Mouse (Mus musculus) liver, embryonic 13.5 days (tissue): ENCODE results near the gene Ache. TPM values are rescaled to one million over a fixed set of nuclear protein-coding genes. Genes with fewer than 3 reads are reported as not detected.

Source experiments
- ATAC-seq: fragments of 200-750 bp; cut with Nextera tagmentation; 2 replicates; pipeline ENCODE4 v1.8.0; 2017; ENCODE audit warnings: low read depth, mild to moderate bottlenecking, moderate number of reproducible peaks, moderate library complexity
- DNase-seq: peaks from one replicate; pipeline ENCODE4 v3.0.0; 2022
- H3K27ac ChIP-seq: fragments of 300-500 bp; sonication (generic); 2 replicates; pipeline ENCODE4 v1.5.1; 2015; ENCODE audit warnings: moderate library complexity, mild to moderate bottlenecking, inconsistent platforms
- H3K27me3 ChIP-seq: fragments of 300-500 bp; sonication (generic); 2 replicates; pipeline ENCODE4 v1.6.1; 2015; ENCODE audit warnings: mild to moderate bottlenecking, inconsistent platforms
- H3K36me3 ChIP-seq: fragments of 300-500 bp; sonication (generic); 2 replicates; pipeline ENCODE4 v1.6.1; 2015; ENCODE audit warnings: mild to moderate bottlenecking, inconsistent platforms
- H3K4me1 ChIP-seq: fragments of 300-500 bp; sonication (generic); replicated peaks from 2 replicates; pipeline ENCODE4 v1.6.1; 2015; ENCODE audit warnings: inconsistent platforms
- H3K4me2 ChIP-seq: fragments of 300-500 bp; sonication (generic); 2 replicates; pipeline ENCODE4 v1.6.1; 2015; ENCODE audit warnings: inconsistent platforms, mild to moderate bottlenecking, moderate library complexity
- H3K4me3 ChIP-seq: fragments of 300-500 bp; sonication (generic); replicated peaks from 2 replicates; pipeline ENCODE4 v1.5.1; 2015; ENCODE audit warnings: mild to moderate bottlenecking, inconsistent platforms
- H3K9ac ChIP-seq: fragments of 300-500 bp; sonication (generic); 2 replicates; pipeline ENCODE4 v1.6.1; 2015; ENCODE audit warnings: mild to moderate bottlenecking, inconsistent platforms
- H3K9me3 ChIP-seq: fragments of 300-500 bp; sonication (generic); replicated peaks from 2 replicates; pipeline ENCODE4 v1.6.1; 2016; ENCODE audit warnings: inconsistent platforms
- WGBS: fragments of 180-500 bp; shearing (Covaris S2); methylation state at CpG from one replicate; pipeline ENCODE4 v1.1.7; 2015; ENCODE audit not compliant: insufficient replicate concordance; 5-methylcytosine and 5-hydroxymethylcytosine counted together
- polyA plus RNA-seq: library from polyadenylated mRNA; unstranded; fragments of >200 nt; fragmentation: Nextera tagmentation; extraction: Ambion mirVana; gene quantifications from 2 replicates; pipeline ENCODE4 v1.2.1, GENCODE M21; 2015

Ache gene
- polyA plus RNA-seq, 1 experiment from 2014 or later, result 16.6 TPM

DNA sequence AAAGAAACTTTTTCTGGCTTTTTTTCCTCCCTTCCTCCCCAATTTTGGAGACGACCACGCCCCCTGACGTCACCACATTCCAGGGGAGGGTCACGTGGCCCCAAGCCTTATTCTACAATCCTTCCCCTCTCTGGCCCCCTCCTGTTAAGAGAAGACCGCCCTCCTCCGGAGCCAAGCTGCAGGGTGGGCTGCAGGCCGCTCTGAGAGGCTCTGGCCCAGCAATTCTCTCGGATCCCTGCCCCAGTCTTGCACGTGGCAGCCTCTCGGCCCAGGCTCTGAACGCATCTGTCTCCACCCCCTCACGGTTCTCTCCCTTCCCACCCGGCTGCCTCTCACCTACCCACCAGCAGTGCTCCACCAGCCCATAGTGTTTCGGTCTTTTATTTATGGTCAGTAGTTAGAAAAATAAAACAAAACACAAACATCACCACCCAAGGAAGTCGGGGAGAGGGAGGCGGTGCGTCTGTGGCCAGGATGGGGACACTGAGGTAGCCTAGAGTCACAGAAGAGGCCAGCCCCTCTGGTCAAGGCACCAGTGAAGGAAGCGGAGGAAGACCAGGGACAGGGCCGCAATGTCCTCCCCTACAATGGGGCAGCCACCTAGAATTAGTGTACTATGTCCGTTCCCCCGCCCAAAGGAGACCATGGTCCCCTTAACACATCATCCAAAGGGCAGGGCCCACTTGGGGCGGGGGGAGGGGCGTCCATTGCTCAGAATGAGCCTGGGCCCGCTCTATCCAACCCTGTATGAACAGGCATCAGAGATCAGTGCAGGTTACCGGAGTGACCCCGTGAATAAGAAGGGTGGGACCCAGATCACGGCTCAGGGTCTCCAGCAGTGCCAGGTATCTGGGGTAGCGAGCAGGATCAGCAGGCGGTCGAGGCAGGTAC is 27.1 kb downstream of the Ache start, which contains the start of gene Trip6:
Gene Trip6, minus strand, starts transcription at position 212 of the 891 bp plus-strand sequence.
- WGBS, result 33% methylated on average over 30 of the region's 30 CpGs
- Histone ChIP-seq H3K36me3 (peaks cover 20% of the 10 kb centered on the region), H3K4me2 (peak within 1 kb of the TSS; percentile 82), H3K27me3 (no peaks in the 10 kb centered on the region), H3K27ac (peak within 1 kb of the TSS; percentile 62), H3K9ac (peak within 1 kb of the TSS; percentile 76), H3K4me3 (peak within 1 kb of the TSS; percentile 63), H3K4me1 (peaks cover 63% of the 10 kb centered on the region), H3K9me3 (no peaks in the 10 kb centered on the region)
- peak; percentile 66 for DNase-seq
- peak; percentile 66 for ATAC-seq

DNA sequence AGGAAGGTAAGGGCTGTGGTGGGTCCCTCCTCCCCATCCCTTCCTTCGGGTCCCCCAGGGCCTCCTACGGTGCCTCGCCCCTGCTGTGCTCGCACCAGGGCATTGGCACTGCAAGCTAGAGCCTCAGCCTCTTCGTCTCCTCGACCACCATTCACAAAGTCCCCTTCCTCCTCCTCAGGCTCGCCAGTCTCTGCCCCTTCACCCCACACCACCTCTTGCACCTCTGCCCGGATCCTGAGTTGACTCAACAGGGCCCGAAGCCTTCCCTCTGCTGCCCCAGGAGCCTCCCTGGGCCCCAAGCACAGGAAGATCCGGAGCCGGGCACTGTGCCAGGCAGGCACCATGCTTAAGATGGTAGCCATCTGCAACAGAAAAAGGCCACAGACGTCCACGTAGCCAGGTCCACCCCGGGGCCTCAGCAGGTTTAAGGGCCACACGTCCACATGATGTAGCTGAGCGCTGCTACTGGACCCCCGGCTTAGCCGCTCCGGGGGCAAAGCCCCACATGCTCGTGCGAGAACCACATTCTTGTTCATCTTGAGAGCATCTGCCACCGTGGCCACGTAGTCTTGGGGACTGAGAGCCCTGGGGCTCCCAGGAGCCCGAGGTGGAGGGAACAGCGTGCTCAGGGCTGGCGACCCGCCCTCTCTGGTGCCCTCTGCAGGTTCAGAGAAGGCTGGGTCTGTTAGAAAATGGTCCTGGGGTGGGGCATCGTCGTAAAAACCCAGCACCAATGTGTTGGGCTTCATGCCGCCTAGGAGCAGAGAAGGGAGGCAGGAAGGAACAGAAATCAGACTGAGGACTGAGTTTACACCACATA is 28.0 kb downstream of the Ache start:
- Histone ChIP-seq H3K4me2 (no peak overlapping the region), H3K4me1 (peaks cover 63% of the 10 kb centered on the region), H3K27me3 (no peaks in the 10 kb centered on the region), H3K36me3 (peaks cover 11% of the 10 kb centered on the region), H3K9me3 (no peaks in the 10 kb centered on the region), H3K9ac (peak overlapping the region; percentile 76; the same call in 1 of the 2 replicates), H3K4me3 (no peak overlapping the region), H3K27ac (no peak overlapping the region)
- ATAC-seq (peak; percentile 27; the same call in 1 of the 2 replicates), DNase-seq (no peak)
- 51% methylated on average over 30 of the region's 30 CpGs for WGBS

DNA sequence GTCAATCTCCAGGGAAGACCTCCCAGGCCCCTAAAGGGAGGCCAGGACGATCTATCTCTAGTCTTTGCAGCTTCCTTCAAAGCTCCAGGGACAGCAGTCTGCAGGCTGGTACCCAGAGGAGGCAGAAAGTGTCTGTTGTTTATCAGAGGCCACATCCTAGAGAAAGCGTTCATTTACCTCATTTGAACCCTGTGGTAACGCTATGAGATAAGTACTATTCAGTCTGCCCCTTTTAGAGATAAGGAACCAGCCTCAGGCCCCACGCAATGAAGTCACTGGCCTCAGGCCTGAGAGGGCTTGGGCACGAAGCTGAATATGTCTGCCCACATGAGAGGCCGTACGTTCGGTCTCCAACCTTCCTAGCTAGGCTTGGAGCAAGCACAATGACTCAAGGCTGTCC is 30.0 kb downstream of the Ache start:
- Histone ChIP-seq H3K4me1 (peaks cover 58% of the 10 kb centered on the region), H3K9ac (no peak overlapping the region), H3K27me3 (no peaks in the 10 kb centered on the region), H3K4me2 (no peak overlapping the region), H3K36me3 (peaks cover 3% of the 10 kb centered on the region; the same call in 1 of the 2 replicates), H3K27ac (no peak overlapping the region), H3K9me3 (no peaks in the 10 kb centered on the region), H3K4me3 (no peak overlapping the region)
- no peak for DNase-seq
- no peak for ATAC-seq
- 34% methylated on average over 8 of the region's 8 CpGs for WGBS

DNA sequence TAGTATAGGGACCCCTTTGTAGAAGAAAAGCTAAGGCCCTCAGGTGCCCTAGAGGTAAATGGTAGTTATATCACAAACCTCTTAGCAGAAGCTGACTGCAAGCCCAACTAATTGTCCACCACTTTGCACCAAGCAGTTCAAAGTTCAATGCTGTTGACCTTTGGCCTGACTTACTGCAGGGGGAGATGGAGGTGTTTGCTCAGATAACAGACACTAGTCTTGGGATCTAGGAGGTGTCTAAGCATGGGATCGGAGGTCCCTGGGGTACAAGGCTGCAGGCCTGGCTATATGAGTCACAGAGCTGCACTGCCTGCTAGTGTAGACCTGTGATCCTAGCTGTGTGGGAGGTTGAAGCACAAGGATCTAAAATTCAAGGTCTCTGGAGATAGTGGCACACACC is 31.3 kb downstream of the Ache start:
- H3K4me3 ChIP-seq, result no peak overlapping the region
- DNase-seq (no peak), ATAC-seq (no peak)
- H3K4me2 ChIP-seq, result no peak overlapping the region
- H3K4me1 ChIP-seq, result peaks cover 46% of the 10 kb centered on the region
- H3K27ac ChIP-seq, result no peak overlapping the region
- no peak overlapping the region for H3K9ac ChIP-seq
- H3K9me3 ChIP-seq, result no peaks in the 10 kb centered on the region
- H3K27me3 ChIP-seq, result no peaks in the 10 kb centered on the region
- 71% methylated on average over 1 of the region's 1 CpGs for whole genome bisulfite sequencing
- peaks cover 4% of the 10 kb centered on the region; the same call in 1 of the 2 replicates for H3K36me3 ChIP-seq

DNA sequence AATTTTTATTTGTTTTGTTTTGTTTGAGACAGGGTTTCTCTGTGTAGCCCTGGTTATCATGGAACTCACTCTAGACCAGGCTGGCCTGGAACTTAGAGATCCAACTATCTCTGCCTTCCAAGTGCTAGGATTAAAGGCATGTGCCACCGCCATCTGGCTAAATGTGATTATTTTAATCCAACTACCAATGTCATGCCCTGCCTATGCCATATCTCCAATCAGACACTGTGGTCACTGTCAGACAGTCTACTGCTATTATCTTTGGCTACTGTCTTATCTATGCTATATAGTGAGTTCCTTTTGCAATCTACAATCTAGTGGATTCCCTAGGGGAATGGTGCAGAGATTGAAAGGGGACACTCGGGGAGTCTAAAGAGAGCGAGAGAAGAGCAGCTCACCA is 33.7 kb downstream of the Ache start:
- peaks cover 4% of the 10 kb centered on the region; the same call in 1 of the 2 replicates for H3K36me3 ChIP-seq

DNA sequence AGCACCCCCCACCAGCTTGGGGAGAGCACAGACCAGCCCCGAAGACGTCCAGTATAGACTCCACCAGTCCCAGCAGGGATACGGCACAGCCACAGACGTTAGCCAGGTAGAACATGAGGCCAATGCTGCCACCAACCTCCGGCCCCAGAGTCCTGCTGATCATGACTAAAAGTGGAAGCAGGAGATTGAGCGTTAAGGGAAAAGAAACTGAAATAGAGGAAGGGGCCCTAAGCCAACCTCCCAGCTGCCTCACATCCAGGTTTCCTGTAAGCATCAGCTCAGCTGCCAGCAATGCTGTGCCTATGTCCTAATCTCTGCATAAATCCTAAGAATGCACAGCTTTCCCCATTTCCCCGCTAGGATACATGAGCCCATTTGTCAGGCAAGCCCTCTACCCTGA is 43.6 kb downstream of the Ache start:
- H3K4me1 ChIP-seq, result peaks cover 26% of the 10 kb centered on the region
- ATAC-seq (no peak), DNase-seq (no peak)
- no peak overlapping the region for H3K4me3 ChIP-seq
- H3K9ac ChIP-seq, result no peak overlapping the region
- 56% methylated on average over 7 of the region's 7 CpGs for WGBS
- H3K36me3 ChIP-seq, result no peaks in the 10 kb centered on the region
- H3K9me3 ChIP-seq, result no peaks in the 10 kb centered on the region
- no peaks in the 10 kb centered on the region for H3K27me3 ChIP-seq
- no peak overlapping the region for H3K4me2 ChIP-seq
- no peak overlapping the region for H3K27ac ChIP-seq

More for the DNA sequence above, 33.7 kb downstream of the Ache start:
- 74% methylated on average over 3 of the region's 3 CpGs for WGBS
- H3K27me3 ChIP-seq, result no peaks in the 10 kb centered on the region
- H3K4me2 ChIP-seq, result no peak overlapping the region
- H3K4me1 ChIP-seq, result peaks cover 24% of the 10 kb centered on the region
- DNase-seq (no peak), ATAC-seq (peak; percentile 75)
- no peaks in the 10 kb centered on the region for H3K9me3 ChIP-seq
- H3K4me3 ChIP-seq, result no peak overlapping the region
- no peak overlapping the region for H3K27ac ChIP-seq
- H3K9ac ChIP-seq, result no peak overlapping the region

DNA sequence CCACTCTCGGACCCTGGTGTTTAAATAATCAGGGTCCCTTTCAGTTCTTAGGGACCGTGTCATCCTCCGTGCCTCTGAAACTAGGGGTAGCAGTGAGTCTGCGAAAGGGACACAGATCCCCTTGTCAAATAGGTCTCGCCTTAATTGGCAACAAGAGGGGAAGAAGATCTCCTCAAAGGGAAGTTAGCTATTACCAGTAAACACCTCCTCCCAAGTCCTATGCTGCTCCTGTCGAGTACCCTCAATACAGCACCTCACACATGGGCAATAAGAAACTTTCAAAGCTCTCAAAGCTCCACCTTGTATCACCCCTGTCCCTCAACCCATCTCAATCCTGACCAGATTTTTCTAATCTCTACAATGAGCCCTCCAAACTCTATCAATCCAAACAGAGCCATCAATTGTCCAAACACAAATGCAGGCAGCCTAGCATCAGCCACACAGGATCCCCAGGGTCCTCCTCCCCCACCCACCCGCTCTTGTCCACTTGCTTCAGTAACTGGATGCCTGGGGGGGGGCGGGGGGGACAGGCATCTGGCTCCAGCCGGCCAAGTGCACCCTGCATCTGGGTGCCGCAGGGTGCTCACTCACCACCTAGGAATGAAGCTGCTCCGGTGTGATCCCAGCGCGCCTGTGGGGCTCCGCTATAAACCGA is 45.7 kb downstream of the Ache start:
- H3K9me3 ChIP-seq, result no peaks in the 10 kb centered on the region
- 10% methylated on average over 15 of the region's 15 CpGs for WGBS
- H3K27me3 ChIP-seq, result no peaks in the 10 kb centered on the region
- peaks cover 45% of the 10 kb centered on the region for H3K4me1 ChIP-seq
- no peaks in the 10 kb centered on the region for H3K36me3 ChIP-seq
- 0 out of 2 replicates have a peak overlapping the region, but pooled peaks have one; percentile 23 for H3K27ac ChIP-seq
- H3K4me2 ChIP-seq, result peak overlapping the region; percentile 91
- ATAC-seq, result 0 out of 2 replicates have a peak, but pooled peaks have one; percentile 2
- H3K9ac ChIP-seq, result peak overlapping the region; percentile 70
- no peak for DNase-seq
- peak overlapping the region; percentile 68 for H3K4me3 ChIP-seq

DNA sequence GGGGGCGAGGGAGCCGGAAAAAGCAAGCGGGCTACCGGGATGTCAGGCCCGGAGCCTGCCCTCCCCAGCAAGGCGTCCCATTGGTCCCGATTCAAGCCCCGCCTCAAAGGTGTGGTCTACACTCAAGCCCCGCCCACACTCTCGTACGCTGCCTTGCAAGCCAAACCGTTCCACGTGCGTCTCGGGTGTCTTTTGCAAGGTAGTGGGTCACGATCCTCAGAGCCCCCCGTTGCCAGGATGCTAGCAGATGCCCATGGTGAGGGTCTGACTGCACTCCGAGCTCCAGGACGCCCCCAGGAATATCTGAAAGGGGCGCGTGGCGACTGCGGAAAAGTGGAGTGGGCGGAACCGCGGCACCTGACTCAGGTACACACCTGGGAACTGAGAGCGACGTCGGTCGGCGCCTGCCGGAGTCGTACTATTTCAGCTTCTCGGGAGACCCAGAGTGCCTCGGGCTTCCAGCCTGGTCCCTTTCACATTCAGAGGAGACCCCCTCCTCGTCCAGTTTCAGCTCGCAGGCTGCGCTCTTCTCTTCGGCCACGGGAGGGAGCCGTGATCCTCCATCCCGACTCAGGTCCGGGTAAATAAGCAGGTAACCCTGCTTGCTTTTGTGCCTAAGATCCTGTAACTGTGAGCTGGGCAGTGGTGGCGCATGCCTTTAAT is 46.3 kb downstream of the Ache start, which contains the start of gene Slc12a9:
Gene Slc12a9, minus strand, starts transcription at position 86 of the 663 bp plus-strand sequence.
- H3K4me3 ChIP-seq, result peak within 1 kb of the TSS; percentile 68
- H3K9me3 ChIP-seq, result no peaks in the 10 kb centered on the region
- H3K27me3 ChIP-seq, result no peaks in the 10 kb centered on the region
- DNase-seq (peak; percentile 90), ATAC-seq (peak; percentile 82)
- H3K4me1 ChIP-seq, result peaks cover 47% of the 10 kb centered on the region
- 0 out of 2 replicates have a peak within 1 kb of the TSS, but pooled peaks have one; percentile 23 for H3K27ac ChIP-seq
- H3K36me3 ChIP-seq, result no peaks in the 10 kb centered on the region
- H3K4me2 ChIP-seq, result peak within 1 kb of the TSS; percentile 91
- H3K9ac ChIP-seq, result peak within 1 kb of the TSS; percentile 70
- under 1% methylated on average over 44 of the region's 44 CpGs for WGBS

DNA sequence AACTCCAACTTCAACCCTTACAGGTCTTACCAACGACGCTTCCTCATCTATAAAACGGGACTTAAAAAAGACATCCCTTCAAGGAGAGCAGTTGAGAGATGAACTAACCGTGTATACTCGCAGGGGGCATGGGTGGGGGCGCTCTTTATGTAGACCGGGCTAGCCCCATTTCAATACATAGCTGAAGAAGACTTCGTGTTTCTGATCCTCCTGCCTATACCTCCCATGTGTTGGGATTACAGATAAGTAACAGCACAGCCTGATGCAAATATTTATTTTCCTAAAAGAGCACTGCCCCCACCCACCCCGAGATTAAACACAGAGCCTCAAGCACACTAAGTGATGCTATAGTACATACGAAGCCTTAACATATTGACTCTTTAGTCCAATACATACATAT is 47.0 kb downstream of the Ache start:
- peak overlapping the region; percentile 68 for H3K4me3 ChIP-seq
- ATAC-seq (no peak), DNase-seq (no peak)
- no peak overlapping the region for H3K9ac ChIP-seq
- peak overlapping the region; percentile 91 for H3K4me2 ChIP-seq
- peaks cover 54% of the 10 kb centered on the region for H3K4me1 ChIP-seq
- no peaks in the 10 kb centered on the region for H3K9me3 ChIP-seq
- no peaks in the 10 kb centered on the region for H3K36me3 ChIP-seq
- peaks cover 4% of the 10 kb centered on the region; the same call in 1 of the 2 replicates for H3K27me3 ChIP-seq
- no peak overlapping the region for H3K27ac ChIP-seq
- 35% methylated on average over 10 of the region's 10 CpGs for WGBS

DNA sequence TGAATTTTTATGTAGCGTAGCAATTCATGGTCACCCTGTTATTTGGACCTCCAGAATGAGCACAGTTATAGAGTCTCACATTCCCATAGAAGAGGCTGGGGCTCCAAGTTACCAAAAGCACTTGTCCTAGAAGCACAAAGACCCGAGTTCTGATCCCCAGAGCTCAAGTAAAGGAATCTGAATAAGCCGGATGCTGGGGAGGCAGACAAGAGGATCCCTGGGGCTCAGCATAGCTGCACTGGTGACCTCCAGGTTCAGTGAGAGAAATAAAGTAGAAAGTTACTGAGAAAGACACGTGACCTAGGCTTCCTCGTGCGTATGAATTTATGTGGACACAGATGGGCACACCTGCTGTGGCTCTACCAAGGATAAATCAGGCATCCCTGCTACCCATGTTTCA is 47.7 kb downstream of the Ache start:
- H3K27ac ChIP-seq, result no peak overlapping the region
- no peak for DNase-seq
- H3K9ac ChIP-seq, result no peak overlapping the region
- H3K4me1 ChIP-seq, result peaks cover 61% of the 10 kb centered on the region
- no peak overlapping the region for H3K4me2 ChIP-seq
- peaks cover 8% of the 10 kb centered on the region; the same call in 1 of the 2 replicates for H3K27me3 ChIP-seq
- no peaks in the 10 kb centered on the region for H3K9me3 ChIP-seq
- no peak for ATAC-seq
- H3K36me3 ChIP-seq, result no peaks in the 10 kb centered on the region
- 70% methylated on average over 6 of the region's 6 CpGs for WGBS
- no peak overlapping the region for H3K4me3 ChIP-seq
